Mouse (Mus musculus) embryonic facial prominence, embryonic 13.5 days (tissue): ENCODE data around the gene Sbno2. TPM values are rescaled to one million over a fixed set of nuclear protein-coding genes. Genes with fewer than 3 reads are reported as not detected.
A peak's percentile ranks its signal among the peaks of the same experiment; 100 is the strongest.

Experiments
- ATAC-seq: fragments of 200-750 bp; cut with Nextera tagmentation; 2 replicates; pipeline ENCODE4 v1.8.0; 2017; ENCODE audit warnings: low read depth; ENCODE audit not compliant: insufficient number of reproducible peaks, insufficient read depth, low FRiP score, low TSS enrichment
- H3K27ac ChIP-seq: fragments of 300-500 bp; sonication (generic); 2 replicates; pipeline ENCODE4 v1.5.1; 2015; ENCODE audit warnings: moderate library complexity, mild to moderate bottlenecking, inconsistent platforms
- H3K27me3 ChIP-seq: fragments of 300-500 bp; sonication (generic); 2 replicates; pipeline ENCODE4 v1.6.1; 2015; ENCODE audit warnings: mild to moderate bottlenecking, inconsistent platforms
- H3K36me3 ChIP-seq: fragments of 300-500 bp; sonication (generic); 2 replicates; pipeline ENCODE4 v1.6.1; 2015; ENCODE audit warnings: mild to moderate bottlenecking, inconsistent platforms
- H3K4me1 ChIP-seq: fragments of 300-500 bp; sonication (generic); 2 replicates; pipeline ENCODE4 v1.6.1; 2015; ENCODE audit warnings: inconsistent platforms
- H3K4me2 ChIP-seq: fragments of 300-500 bp; sonication (generic); 2 replicates; pipeline ENCODE4 v1.6.1; 2015; ENCODE audit warnings: moderate library complexity, mild to moderate bottlenecking, inconsistent platforms
- H3K4me3 ChIP-seq: fragments of 300-500 bp; sonication (generic); 2 replicates; pipeline ENCODE4 v1.5.1; 2015; ENCODE audit warnings: mild to moderate bottlenecking, inconsistent platforms
- H3K9ac ChIP-seq: fragments of 300-500 bp; sonication (generic); 2 replicates; pipeline ENCODE4 v1.6.1; 2015; ENCODE audit warnings: mild to moderate bottlenecking, inconsistent platforms
- H3K9me3 ChIP-seq: fragments of 300-500 bp; sonication (generic); 2 replicates; pipeline ENCODE4 v1.6.1; 2016; ENCODE audit warnings: inconsistent platforms
- WGBS: fragments of 180-500 bp; shearing (Covaris S2); methylation state at CpG from one replicate; pipeline ENCODE4 v1.1.7; 2015; ENCODE audit warnings: mixed read lengths; 5-methylcytosine and 5-hydroxymethylcytosine counted together
- polyA plus RNA-seq: library from polyadenylated mRNA; unstranded; fragments of >200 nt; fragmentation: Nextera tagmentation; extraction: Ambion mirVana; gene quantifications from 2 replicates; pipeline ENCODE4 v1.2.1, GENCODE M21; 2015

The Sbno2 gene
- polyA plus RNA-seq, 1 experiment from 2014 or later: 15.8 TPM

DNA sequence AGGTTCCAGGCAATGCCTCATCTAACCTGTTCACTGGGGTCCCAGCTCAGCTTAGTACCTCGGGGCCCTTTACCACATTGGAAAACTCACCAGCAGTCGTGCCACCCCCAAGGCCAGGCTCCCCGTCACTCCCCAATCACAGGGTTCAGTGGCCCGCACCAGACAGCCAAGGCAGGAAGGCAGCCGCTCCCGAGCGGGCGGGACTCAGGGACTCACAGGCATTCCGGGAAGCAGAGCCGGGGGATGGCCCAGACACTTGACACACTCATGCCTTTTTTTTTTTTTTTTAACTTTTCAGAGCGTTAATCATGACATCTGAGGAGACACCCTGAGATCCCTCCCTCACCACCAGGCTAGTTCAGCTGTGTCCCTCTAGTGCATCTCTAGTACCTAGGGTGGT, 4.4 kb downstream of the Sbno2 start:
- peaks cover 50% of the 10 kb centered on the region for H3K4me1 ChIP-seq

DNA sequence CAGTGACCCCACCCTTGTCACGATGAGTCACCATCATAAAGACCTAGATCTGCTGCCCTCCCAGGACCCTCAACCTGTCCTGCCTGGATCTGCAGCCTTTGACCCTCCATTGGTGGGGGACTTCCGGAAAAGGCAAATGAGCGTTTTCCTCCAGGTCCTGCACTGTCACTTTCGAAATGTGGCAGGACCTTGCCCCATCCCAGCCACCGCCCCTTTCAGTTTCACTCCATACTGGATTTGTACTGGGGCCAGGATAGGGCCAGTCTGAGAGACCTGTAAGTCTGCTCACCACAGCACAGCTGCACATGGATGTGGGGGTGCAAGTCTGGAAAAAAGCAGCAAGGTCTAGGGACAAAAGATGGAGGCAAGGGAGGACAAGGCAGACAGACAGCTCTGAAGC, 6.7 kb downstream of the Sbno2 start:
- ATAC-seq: no peak
- no peaks in the 10 kb centered on the region for H3K36me3 ChIP-seq
- no peak overlapping the region for H3K4me2 ChIP-seq
- H3K27me3 ChIP-seq: no peaks in the 10 kb centered on the region
- H3K4me1 ChIP-seq: peaks cover 51% of the 10 kb centered on the region
- H3K4me3 ChIP-seq: no peak overlapping the region
- H3K27ac ChIP-seq: peak overlapping the region; percentile 39
- no peak overlapping the region for H3K9ac ChIP-seq
- 81% methylated on average over 5 of the region's 5 CpGs for WGBS
- H3K9me3 ChIP-seq: no peaks in the 10 kb centered on the region

More for the DNA sequence above, 4.4 kb downstream of the Sbno2 start:
- ATAC-seq: no peak
- Histone ChIP-seq H3K36me3 (no peaks in the 10 kb centered on the region), H3K9ac (peak overlapping the region; percentile 17; the same call in 1 of the 2 replicates), H3K27ac (0 out of 2 replicates have a peak overlapping the region, but pooled peaks have one; percentile 12), H3K4me3 (peak overlapping the region; percentile 94; the same call in 1 of the 2 replicates), H3K27me3 (no peaks in the 10 kb centered on the region), H3K9me3 (no peaks in the 10 kb centered on the region), H3K4me2 (peak overlapping the region; percentile 89)
- WGBS: 48% methylated on average over 11 of the region's 11 CpGs

- Histone ChIP-seq H3K4me3 (peak overlapping the region; percentile 9), H3K4me2 (peak overlapping the region; percentile 37), H3K9me3 (no peaks in the 10 kb centered on the region), H3K27ac (peak overlapping the region; percentile 78), H3K9ac (no peak overlapping the region; the same call in 1 of the 2 replicates), H3K36me3 (no peaks in the 10 kb centered on the region), H3K4me1 (peaks cover 46% of the 10 kb centered on the region), H3K27me3 (no peaks in the 10 kb centered on the region)
- 6% methylated on average over 6 of the region's 7 CpGs for WGBS
- 0 out of 2 replicates have a peak, but pooled peaks have one; percentile 38 for ATAC-seq
Observed at GRCm38 (mm10) chr10:80097275-80097674, 8.1 kb downstream of the Sbno2 start.

- Histone ChIP-seq H3K4me2 (no peak overlapping the region), H3K36me3 (no peaks in the 10 kb centered on the region), H3K4me3 (no peak overlapping the region), H3K9me3 (no peaks in the 10 kb centered on the region), H3K27ac (no peak overlapping the region), H3K4me1 (peaks cover 32% of the 10 kb centered on the region), H3K9ac (peak overlapping the region; percentile 51; the same call in 1 of the 2 replicates), H3K27me3 (no peaks in the 10 kb centered on the region)
- 82% methylated on average over 5 of the region's 5 CpGs for WGBS
- no peak for ATAC-seq
Observed at GRCm38 (mm10) chr10:80095547-80095946, 9.8 kb downstream of the Sbno2 start.

DNA sequence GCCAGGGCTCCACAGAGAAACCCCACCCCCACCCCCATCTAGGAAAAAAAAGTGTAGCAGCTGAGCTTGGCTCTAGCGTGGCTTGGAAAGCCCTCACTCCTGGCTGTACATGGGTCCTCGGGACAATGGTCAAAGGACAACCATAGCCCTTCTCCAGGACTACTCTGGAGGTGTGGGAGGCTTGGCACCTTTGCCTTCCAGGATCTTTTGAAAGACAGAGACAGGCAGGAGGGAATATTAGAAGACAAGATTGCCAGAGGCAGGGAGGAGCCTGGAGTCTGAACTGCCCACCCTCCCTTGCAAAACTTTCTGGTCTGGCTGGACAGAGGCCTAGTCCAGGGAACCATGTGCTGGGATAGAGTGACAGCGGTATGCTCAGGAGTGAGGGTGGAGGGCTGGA, 10.7 kb downstream of the Sbno2 start:
- H3K27ac ChIP-seq: no peak overlapping the region
- ATAC-seq: no peak
- peak overlapping the region; percentile 51 for H3K9ac ChIP-seq
- WGBS: 73% methylated on average over 3 of the region's 3 CpGs
- no peak overlapping the region for H3K4me3 ChIP-seq
- H3K4me2 ChIP-seq: no peak overlapping the region
- no peaks in the 10 kb centered on the region for H3K9me3 ChIP-seq
- 0 out of 2 replicates have a peak, but pooled peaks cover 3% of the 10 kb centered on the region for H3K36me3 ChIP-seq
- no peaks in the 10 kb centered on the region for H3K27me3 ChIP-seq
- peaks cover 30% of the 10 kb centered on the region for H3K4me1 ChIP-seq

DNA sequence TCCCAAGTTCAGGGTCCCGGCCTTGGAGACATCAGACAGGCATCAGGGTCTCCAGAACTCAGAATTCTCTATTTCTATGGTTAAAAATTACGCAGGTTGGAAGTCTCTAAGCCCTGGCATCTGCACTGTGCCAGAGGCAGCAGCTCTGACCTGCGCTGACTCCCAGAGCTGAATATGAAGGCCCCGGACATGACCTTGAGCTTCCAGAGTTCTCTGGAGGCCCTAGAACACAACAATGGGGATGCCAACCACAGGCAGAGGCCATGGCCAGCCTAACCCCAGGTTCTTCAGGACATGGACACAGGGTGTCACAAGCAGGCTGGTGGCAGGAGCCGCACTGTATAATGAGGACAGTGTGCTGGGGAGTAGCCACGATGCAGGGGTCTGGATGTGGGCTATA, 11.3 kb downstream of the Sbno2 start:
- H3K4me1 ChIP-seq: peaks cover 30% of the 10 kb centered on the region
- no peak for ATAC-seq
- no peaks in the 10 kb centered on the region for H3K9me3 ChIP-seq
- H3K27me3 ChIP-seq: no peaks in the 10 kb centered on the region
- H3K4me2 ChIP-seq: no peak overlapping the region
- no peak overlapping the region for H3K4me3 ChIP-seq
- no peak overlapping the region for H3K9ac ChIP-seq
- H3K27ac ChIP-seq: peak overlapping the region; percentile 4; the same call in 1 of the 2 replicates
- H3K36me3 ChIP-seq: 0 out of 2 replicates have a peak, but pooled peaks cover 3% of the 10 kb centered on the region
- 87% methylated on average over 6 of the region's 6 CpGs for WGBS

- 80% methylated on average over 5 of the region's 5 CpGs for WGBS
- no peak overlapping the region for H3K9ac ChIP-seq
- H3K4me1 ChIP-seq: peaks cover 22% of the 10 kb centered on the region
- no peak for ATAC-seq
- no peak overlapping the region for H3K4me3 ChIP-seq
- no peak overlapping the region for H3K27ac ChIP-seq
- 0 out of 2 replicates have a peak, but pooled peaks cover 3% of the 10 kb centered on the region for H3K36me3 ChIP-seq
- no peak overlapping the region for H3K4me2 ChIP-seq
- H3K27me3 ChIP-seq: no peaks in the 10 kb centered on the region
- H3K9me3 ChIP-seq: no peaks in the 10 kb centered on the region
Observed at GRCm38 (mm10) chr10:80092690-80093089, 12.7 kb downstream of the Sbno2 start.

DNA sequence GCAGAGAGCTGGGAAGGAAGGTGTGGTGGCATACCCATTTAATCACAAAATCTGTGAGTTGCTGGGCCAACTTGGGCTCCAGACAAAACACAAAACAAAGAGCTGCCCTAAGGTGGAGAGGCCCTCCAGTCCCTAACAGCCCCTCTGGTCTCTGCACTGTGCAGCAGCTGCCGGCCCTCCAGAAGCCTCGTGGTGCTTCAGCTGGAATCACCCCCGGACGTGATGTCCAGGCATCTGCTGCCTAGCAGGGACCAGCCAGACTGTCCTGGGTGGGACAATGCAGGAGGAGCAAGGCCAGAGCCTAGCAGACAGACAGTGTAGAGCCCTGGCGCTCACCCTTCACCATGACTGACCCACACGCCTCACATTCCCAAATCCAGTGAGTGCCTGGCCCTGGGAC, 13.8 kb downstream of the Sbno2 start:
- peaks cover 10% of the 10 kb centered on the region; the same call in 1 of the 2 replicates for H3K4me1 ChIP-seq
- no peaks in the 10 kb centered on the region for H3K27me3 ChIP-seq
- H3K27ac ChIP-seq: no peak overlapping the region
- no peak overlapping the region for H3K4me3 ChIP-seq
- no peaks in the 10 kb centered on the region for H3K9me3 ChIP-seq
- H3K9ac ChIP-seq: no peak overlapping the region
- no peak for ATAC-seq
- H3K36me3 ChIP-seq: 0 out of 2 replicates have a peak, but pooled peaks cover 3% of the 10 kb centered on the region
- no peak overlapping the region for H3K4me2 ChIP-seq
- WGBS: 88% methylated on average over 6 of the region's 6 CpGs

DNA sequence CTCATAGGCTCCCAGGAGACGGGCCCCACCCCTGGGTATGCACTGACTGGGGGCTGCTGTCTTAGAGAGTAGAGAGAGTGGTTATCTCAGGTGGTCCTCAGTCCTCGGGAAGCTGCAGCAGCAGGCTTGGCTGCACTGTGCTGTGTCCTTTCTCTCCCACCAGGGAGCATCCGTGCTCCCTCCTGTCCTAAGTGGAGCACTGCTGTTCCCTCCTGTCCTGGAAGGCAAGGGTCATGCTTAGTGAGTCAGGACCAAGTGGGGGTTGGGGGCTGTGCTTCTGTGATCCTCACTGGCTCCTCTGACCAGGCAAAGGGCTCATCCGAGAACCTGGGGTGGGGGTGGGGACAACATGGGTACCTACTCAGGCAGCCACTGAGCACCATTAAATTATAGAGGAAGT, 16.2 kb downstream of the Sbno2 start:
- 0 out of 2 replicates have a peak overlapping the region, but pooled peaks have one; percentile 27 for H3K9ac ChIP-seq
- H3K27ac ChIP-seq: no peak overlapping the region
- no peak overlapping the region for H3K4me2 ChIP-seq
- ATAC-seq: no peak
- 0 out of 2 replicates have a peak, but pooled peaks cover 2% of the 10 kb centered on the region for H3K4me1 ChIP-seq
- peaks cover 16% of the 10 kb centered on the region for H3K36me3 ChIP-seq
- no peaks in the 10 kb centered on the region for H3K27me3 ChIP-seq
- WGBS: 55% methylated on average over 4 of the region's 4 CpGs
- H3K4me3 ChIP-seq: no peak overlapping the region
- no peaks in the 10 kb centered on the region for H3K9me3 ChIP-seq

GRCm38 (mm10) chr10:80087483-80087882, 17.9 kb downstream of the Sbno2 start:
- WGBS: 91% methylated on average over 8 of the region's 8 CpGs
- H3K4me3 ChIP-seq: no peak overlapping the region
- no peak overlapping the region for H3K27ac ChIP-seq
- 0 out of 2 replicates have a peak, but pooled peaks cover 2% of the 10 kb centered on the region for H3K4me1 ChIP-seq
- H3K36me3 ChIP-seq: peaks cover 32% of the 10 kb centered on the region
- H3K4me2 ChIP-seq: no peak overlapping the region
- no peaks in the 10 kb centered on the region for H3K27me3 ChIP-seq
- no peak overlapping the region for H3K9ac ChIP-seq
- no peaks in the 10 kb centered on the region for H3K9me3 ChIP-seq
- ATAC-seq: no peak

- H3K36me3 ChIP-seq: peaks cover 39% of the 10 kb centered on the region
- H3K27ac ChIP-seq: no peak overlapping the region
- 0 out of 2 replicates have a peak overlapping the region, but pooled peaks have one; percentile 36 for H3K9ac ChIP-seq
- H3K4me2 ChIP-seq: no peak overlapping the region
- H3K27me3 ChIP-seq: no peaks in the 10 kb centered on the region
- no peak for ATAC-seq
- H3K9me3 ChIP-seq: no peaks in the 10 kb centered on the region
- WGBS: 62% methylated on average over 3 of the region's 3 CpGs
- H3K4me3 ChIP-seq: no peak overlapping the region
- H3K4me1 ChIP-seq: 0 out of 2 replicates have a peak, but pooled peaks cover 2% of the 10 kb centered on the region
Observed at GRCm38 (mm10) chr10:80086847-80087246, 18.5 kb downstream of the Sbno2 start.

GRCm38 (mm10) chr10:80084817-80085487, 20.4 kb downstream of the Sbno2 start:
- ATAC-seq: no peak
- no peak overlapping the region for H3K4me2 ChIP-seq
- WGBS: 66% methylated on average over 9 of the region's 9 CpGs

More at GRCm38 (mm10) chr10:80084817-80085487, 20.4 kb downstream of the Sbno2 start:
- peaks cover 56% of the 10 kb centered on the region for H3K36me3 ChIP-seq
- no peaks in the 10 kb centered on the region for H3K9me3 ChIP-seq
- peak overlapping the region; percentile 37; the same call in 1 of the 2 replicates for H3K9ac ChIP-seq
- no peak overlapping the region for H3K4me3 ChIP-seq
- H3K27ac ChIP-seq: no peak overlapping the region
- no peaks in the 10 kb centered on the region for H3K27me3 ChIP-seq
- H3K4me1 ChIP-seq: 0 out of 2 replicates have a peak, but pooled peaks cover 2% of the 10 kb centered on the region
